Mouse (Mus musculus) MEL (cell line): ENCODE measurements around the gene Adat3.

Source experiments
- CHD2 ChIP-seq: IDR thresholded peaks from 2 replicates; pipeline ENCODE4 v1.6.1; 2011; ENCODE audit warnings: low read length, improper control_type of control experiment
- CTCF ChIP-seq, 3 experiments: IDR thresholded peaks in 2 of 3; conservative IDR thresholded peaks in 1 of 3; 2 replicates each; pipeline ENCODE4 v1.5.1; 2011 to 2012; ENCODE audit warnings: low read length in 3 of 3, low read depth in 2 of 3, mild to moderate bottlenecking in 2 of 3, improper control_type of control experiment in 1 of 3, inconsistent platforms in 1 of 3, mixed read lengths in 1 of 3, moderate library complexity in 1 of 3; ENCODE audit not compliant: control insufficient read depth in 1 of 3, insufficient read depth in 1 of 3, poor library complexity in 1 of 3, severe bottlenecking in 1 of 3
- E2F4 ChIP-seq: IDR thresholded peaks from 2 replicates; pipeline ENCODE4 v1.6.1; 2011; ENCODE audit warnings: low read depth, low read length, improper control_type of control experiment, borderline replicate concordance
- GATA1 ChIP-seq: IDR thresholded peaks from 2 replicates; pipeline ENCODE4 v1.6.1; 2011; ENCODE audit warnings: low read depth, low read length, improper control_type of control experiment
- NELFE ChIP-seq: IDR thresholded peaks from 2 replicates; pipeline ENCODE4 v1.6.1; 2011; ENCODE audit warnings: low read depth, low read length, improper control_type of control experiment
- POLR2A ChIP-seq, 2 experiments: IDR thresholded peaks; 2 replicates each; pipeline ENCODE4 v1.6.1; 2011 to 2012; ENCODE audit warnings: low read length in 2 of 2, mild to moderate bottlenecking in 2 of 2, control low read depth in 1 of 2, improper control_type of control experiment in 1 of 2, low read depth in 1 of 2, moderate library complexity in 1 of 2; ENCODE audit not compliant: control insufficient read depth in 1 of 2, insufficient read depth in 1 of 2, poor library complexity in 1 of 2
- UBTF ChIP-seq: IDR thresholded peaks from 2 replicates; pipeline ENCODE4 v1.6.1; 2012; ENCODE audit warnings: low read depth, mild to moderate bottlenecking, inconsistent platforms, low read length, improper control_type of control experiment, moderate library complexity, borderline replicate concordance; ENCODE audit not compliant: insufficient read depth

- TF ChIP-seq E2F4 (no peak), CTCF (IDR thresholded peaks at IDR 0.05 in 2 of 3, conservative IDR thresholded peaks at IDR 0.05 in 1 of 3; ENCODE audit: control insufficient read depth in 1 of 3, insufficient read depth in 1 of 3, low read depth in 2 of 3, low read length in 3 of 3, poor library complexity in 1 of 3, severe bottlenecking in 1 of 3) (no peak), POLR2A (IDR thresholded peaks at IDR 0.05; ENCODE audit: control insufficient read depth in 1 of 2, insufficient read depth in 1 of 2, low read depth in 1 of 2, low read length in 2 of 2, poor library complexity in 1 of 2) (no peak), CHD2 (no peak), NELFE (no peak), GATA1 (no peak), UBTF (no peak)
Measured at GRCm38 (mm10) chr10:80584045-80584488, 18.6 kb upstream of the Adat3 start.
